Mouse (Mus musculus): ENCODE data around the gene Lexm.

GRCm38 (mm10) chr4:106577511-106577910 is 39.5 kb downstream of the Lexm start:
- TF ChIP-seq CTCF (IDR thresholded peaks at IDR 0.05; ENCODE audit: extremely low read depth, insufficient read depth, low read length): no peak
- no peak for TF ChIP-seq POLR2A (IDR thresholded peaks at IDR 0.05; ENCODE audit: extremely low read depth, insufficient read depth, low read length)
